Mouse (Mus musculus) spleen, postnatal 4 days (tissue): ENCODE measurements around the gene Mgll.

ENCODE experiments used
- DNase-seq, 2 experiments: peaks; one replicate each; pipeline ENCODE4 v3.0.0; 2022; ENCODE audit warnings: low spot score in 2 of 2

Mgll gene

DNA sequence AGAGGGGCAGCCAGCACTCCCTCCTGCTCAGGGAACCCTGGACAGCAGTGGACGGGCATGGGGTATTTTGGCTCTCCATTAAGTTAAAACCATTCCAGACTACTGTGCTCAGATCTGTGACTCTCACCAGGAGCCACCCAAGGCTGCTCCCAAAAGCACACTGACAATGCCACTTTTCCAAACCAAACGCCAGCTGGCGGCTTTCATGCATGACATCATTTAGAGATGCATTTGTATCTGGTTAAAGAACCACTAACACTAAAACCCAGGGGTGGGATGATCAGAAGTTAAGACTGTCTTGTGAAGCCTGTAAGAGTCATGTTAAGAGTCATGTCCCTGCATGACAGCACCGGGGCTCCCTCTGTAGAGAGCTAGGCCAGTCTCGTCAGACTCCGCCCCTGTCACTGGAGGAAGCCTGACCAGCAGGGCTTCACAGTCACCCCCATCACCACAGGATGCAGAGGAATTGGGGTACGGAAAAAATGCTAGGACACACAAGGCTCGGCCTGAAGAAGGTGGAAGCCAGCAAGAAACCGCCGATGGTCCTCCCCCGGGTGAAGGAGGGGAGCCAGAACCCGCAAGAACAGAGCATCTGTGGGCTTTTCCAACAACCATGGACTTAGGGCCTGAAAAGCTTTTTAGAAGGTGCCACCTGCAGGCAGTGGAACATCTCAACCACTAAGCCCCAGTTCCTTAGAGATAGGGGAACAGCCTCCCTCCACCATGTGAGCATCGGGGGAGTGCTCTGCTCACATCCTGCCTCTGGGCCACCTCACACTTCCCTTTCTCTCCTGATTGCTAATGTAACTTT is 103.4 kb downstream of the Mgll start:
- DNase-seq, result no peak

DNA sequence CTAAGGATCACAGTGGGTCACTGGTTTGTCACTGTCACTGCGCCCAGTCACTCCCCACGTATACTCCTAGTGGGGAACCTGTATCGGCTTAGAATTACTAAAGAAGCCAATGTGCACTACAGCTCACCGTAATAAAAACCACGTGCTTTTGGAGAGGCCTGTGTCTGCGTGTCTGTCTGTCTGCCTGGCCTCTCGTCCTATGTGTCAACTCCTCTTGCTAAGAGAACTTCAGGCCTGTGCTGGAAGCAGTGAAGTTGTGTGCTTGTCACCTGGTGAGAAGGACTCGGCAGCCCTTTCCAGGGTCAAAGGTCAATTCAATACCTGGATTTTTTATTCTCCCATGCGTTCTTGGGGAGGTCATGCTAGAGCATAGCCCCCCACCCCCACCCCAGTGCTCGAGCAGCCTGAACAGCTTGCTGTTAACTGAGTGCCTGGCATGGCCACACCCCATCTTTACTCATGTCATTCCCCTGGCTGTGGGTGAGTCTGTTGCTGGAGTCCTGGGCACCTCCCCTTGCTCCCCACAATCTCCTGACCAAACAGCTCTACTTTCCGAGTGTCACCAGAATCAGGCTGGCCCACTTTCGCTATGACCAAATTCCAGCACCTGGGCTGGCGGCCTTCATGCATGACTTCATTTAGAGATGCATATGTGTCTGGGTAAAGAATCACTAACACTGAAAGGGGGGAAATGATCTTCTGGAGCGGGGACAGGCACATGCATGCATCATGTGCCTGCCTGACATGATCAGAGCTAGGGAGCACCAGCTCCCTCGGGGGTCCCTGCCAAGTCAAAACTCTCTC is 104.2 kb downstream of the Mgll start:
- no peak for DNase-seq

DNA sequence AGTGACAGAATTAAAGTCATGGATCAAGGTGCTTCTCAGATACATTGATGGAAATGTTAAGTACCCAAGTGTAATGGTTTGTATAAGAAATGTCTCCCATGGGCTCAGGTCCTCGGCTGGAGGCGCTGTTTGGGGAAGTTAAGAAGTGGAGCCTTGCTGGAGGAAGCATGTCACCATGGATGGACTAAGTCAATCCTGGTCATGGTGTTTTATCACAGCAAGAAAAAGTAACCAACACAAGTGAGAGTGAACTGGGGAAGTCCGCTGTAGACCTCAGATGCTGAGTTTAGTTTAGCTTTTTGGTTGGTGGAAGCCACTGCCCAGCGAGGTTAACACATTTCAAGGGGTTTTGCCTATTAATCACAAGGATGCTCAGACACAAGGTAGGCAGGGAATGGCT is 105.4 kb downstream of the Mgll start:
- no peak for DNase-seq

DNA sequence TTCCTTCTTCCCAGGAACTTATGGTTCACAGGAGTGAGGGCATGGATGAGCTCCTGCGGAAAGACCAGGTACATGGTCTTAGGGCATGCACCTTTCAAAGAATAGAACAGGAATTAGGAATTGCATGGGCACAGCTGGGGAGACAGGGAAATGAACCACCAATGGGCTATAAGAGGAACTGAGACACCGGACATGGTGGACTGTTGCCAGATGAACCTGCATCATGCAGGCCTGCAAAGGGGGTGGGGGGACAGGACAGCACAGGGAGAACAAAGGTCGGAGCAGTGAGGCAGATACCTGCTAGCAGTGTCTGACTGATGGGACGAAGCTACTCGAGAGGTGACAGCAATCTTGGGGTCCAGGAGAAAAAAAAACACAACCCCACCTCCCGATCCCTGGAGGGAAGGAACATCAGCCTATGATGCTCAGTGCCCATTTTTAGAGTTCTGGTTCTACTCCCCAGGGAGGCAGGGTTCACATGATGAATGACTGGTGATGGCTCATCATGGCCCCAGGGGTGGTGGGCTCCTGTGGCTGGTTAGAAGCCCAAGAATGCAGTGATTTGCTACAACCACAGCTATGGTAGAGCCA is 106.0 kb downstream of the Mgll start:
- no peak for DNase-seq

DNA sequence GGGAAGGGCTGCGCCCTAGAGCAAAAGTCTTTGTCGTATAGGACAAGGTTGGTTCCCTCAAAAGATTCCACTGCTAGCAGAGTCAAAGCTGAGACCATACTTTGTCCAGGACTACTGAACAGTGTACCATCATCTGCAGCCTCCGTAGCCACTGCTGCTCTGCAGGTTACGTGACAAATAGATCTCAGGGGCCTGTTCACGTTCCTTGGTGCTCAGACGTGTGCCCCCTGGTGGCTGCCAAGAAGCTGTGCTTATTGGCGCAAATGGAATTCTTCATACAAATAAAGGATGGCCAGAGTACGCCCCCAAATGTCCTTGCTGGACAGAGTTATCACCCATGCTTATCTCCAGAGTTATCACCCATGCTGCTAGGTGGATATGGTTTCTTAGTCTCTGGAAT is 107.2 kb downstream of the Mgll start:
- peak; percentile 58 to 84 for DNase-seq

DNA sequence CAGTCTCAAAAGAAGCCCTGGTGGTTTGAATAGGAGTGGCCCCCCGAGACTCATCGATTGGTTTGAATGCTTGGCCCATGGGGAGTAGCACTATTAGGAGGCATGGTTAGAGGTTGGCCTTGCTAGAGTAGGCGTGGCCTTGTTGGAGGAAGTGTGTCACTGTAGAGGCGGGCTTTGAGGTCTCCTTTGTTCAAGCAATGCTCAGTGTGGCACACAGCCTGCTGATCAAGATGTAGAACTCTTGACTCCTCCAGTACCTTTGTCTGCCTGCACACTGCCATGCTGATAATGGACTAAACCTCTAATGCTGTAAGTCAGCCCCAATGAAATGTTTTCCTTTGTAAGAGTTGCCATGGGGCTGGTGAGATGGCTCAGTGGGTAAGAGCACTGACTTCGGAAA is 108.5 kb downstream of the Mgll start:
- DNase-seq, result no peak

DNA sequence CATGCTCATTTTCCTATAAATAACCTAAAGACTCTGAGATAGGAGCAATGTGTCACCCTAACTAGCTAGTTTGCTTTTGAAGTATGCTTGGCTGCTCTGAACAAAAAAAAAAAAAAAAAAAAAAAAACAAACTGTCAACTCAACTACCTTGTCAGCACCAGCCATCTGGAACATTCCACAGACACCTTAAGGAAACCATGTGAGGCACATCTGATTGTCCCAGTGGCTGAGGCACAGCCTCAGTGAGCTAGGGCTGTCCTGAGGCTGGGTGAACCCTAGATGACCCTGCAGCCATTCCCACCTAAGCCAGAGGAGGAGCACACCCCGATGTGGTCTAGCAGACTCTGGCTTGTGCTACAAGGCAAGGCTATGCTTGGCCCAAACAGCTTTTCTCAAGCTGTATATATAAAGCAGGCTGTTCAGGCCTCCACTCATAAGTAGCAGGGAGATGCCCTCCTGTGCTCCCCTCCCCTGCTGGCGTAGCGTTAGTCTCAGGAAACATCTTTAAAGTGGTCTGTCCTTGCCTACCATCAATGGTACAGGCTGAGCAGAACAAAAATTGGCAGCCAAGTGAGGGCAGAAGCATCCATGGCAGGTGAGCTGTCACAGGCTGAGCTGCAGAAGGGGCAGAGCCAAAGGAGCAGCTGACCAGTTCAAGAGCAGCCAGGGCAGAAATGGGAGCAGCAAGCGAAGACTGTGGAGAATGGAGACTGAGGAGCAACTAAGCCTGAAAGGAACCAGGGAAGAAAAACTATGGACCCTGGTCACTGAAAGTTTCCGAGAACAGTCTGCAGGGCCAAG is 109.3 kb downstream of the Mgll start:
- DNase-seq, result no peak

DNA sequence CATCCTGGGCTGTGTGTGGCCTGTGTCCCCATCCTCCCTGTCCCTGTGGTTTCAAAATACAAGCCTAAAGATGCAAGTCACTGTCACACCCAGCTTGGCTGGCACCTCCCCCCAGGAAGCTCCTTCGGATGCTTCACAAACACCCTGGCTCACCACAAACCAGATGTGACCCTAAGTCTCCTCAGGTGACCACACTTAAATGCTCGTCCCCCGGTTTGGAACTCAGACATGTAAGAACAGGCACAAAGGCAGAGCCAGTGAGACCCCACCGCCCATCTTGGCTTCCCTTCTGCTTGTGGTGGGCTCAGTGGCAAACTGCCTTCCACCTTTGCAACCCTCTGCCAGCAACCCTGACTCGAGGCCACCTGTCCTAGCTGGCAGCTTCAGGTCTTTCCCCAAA is 110.8 kb downstream of the Mgll start:
- DNase-seq, result peak; percentile 74 to 83

DNA sequence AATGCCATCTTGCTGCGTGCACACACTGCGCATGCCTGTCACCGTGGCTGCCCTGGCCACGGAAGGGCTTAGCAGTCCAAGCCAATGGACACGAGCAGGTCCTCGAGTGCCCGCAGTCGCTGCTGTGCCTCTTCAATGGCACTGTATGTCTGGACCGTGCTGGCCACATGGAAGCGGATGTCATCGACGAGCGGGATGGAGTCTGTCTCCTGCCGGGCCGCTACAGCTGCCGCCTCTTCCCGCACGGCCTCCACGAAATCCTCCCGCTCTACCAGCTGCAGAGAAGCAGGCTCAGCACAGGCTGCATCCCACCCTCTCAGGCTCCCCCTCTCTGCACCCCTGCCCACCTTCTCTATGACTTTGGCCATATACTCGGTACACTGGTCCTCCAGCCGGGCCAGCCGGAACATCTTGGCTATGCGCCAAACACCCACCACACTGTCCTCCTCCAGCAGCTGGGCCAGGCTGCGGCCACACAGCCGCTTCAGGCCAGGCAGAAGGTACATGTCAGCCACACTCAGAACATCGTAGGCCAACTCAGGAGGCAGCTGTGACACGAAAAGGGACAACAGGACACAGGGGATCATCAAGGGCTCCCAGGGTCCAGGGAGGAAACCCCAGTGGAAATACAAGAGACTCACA is 112.1 kb downstream of the Mgll start:
- DNase-seq, result no peak

DNA sequence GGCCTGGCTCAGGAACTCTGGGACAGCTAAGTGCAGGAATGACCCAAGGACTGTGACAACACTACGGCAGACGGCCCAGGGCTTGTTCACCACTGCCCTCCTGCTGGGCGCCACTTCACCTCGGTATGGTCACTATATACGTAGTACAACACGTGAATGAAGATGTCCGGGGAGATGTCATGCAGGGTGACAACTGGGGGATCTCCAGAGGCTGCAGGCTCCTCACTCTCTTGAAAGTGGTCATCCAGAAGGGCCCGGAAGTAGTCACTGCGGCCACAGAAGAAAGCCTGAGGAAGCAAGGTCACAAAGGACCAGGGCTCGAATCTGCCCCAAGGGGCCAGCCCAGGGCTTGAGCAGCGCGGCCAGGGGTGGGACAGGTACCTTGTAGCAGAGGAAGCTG is 113.8 kb downstream of the Mgll start:
- DNase-seq, result no peak

DNA sequence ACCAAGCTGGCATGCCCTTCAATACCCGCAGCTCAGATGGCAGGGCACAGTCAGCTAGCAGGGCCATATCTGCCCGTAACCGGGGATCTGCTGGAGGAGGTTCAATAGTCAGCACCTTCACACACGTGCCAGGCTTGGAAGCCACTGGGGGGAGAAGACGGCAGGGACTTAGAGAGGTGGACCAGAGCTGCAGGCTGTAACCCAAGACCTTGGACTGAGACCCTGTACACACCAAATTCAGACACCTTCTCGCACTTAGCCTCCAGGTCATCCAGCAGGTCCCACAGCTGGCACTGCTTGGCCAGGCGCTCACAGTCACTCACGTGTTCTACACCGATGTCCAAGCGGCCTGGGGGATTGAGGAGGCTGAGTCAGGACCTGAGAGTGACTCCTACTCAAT is 114.4 kb downstream of the Mgll start:
- DNase-seq, result no peak

DNA sequence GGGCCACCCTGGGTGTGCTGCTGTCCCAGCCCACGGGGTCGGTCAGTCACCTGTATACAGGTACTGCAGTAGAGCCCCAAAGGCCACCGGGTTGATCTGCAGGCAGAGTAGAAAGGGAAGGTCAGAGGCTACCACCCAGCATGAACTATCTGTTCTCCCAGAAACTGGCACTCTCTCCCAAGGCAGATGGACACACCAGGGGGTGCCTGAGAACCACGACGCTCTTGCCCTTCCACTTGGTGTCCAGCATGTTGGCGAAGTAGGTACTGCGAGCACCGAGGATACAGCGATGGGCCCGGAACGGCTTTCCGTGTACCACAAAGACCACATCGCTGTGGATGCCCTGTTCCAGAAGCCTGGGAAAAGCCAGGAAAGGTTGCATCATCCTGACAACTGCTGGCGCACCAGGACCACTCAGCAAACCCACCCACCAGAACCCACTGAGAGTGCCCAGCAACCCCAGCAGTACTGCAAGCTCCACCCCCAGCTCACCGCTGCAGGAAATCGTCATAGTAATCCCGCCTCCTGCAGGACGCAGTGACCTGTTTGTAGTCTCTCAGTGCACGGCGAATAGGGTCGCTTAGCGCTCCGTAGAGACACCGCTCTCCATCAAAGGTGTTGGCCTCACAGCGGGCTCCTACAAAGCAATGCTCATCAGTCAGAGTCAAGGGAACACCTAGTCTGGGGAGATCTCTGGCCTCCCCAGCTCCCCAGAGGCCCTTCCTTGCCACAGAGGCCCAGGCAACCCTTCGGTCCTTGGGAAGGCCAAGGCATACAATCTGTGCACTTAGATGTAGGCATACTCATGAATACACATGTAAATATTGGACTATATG is 115.1 kb downstream of the Mgll start:
- no peak for DNase-seq

DNA sequence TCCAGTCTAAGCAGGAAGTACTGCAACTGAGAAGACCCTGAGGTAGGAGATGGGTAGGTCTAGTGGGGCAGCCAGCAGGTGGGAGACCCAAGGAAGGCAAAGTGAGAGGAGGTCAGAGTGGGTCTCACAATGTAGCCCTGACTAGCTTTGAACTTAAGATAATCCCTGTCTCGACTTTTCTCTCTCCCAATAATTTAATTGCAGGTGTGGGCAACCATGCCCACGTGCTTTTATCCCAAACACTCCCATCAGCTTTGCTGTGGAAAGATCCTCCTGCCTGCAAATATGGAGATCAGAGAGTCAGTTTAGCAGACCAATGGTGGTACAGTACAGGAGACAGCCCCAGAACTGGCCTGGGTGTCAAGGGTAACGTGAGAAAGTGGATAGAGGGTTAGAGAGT is 116.0 kb downstream of the Mgll start:
- DNase-seq, result no peak

DNA sequence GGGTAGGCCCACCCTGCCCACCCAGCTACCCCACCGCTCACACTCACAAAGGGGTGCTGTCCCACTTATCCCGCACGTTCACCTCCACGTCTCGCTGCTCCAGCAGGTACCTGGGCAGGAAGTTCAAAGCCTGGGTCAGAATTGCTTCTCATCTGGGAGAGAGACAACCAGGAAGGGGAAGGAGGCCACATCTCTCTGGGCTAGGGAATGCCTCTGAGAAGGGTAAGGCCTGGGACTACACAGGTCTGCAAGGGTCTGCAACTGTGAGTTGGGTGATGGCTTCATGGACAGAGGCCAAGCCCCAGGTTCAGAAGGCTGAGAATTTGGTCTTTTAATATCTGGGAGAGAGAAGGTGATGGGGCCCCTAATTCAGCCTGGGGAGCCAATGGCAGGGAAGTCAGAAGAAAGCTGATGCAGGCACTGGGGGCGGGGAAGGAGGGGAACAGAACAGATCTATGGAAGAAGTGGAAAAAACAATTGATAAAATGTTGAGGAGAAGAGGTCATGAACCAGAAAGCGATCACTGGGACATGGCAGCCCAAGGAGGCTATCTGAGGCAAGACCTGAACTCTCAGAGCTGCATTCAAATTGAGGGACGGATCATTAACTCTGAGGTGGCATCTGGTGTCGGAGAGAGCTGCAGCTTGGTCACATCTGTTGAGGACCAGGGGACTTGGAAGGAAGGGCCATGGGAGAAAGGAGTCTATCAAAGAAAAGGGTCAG is 116.7 kb downstream of the Mgll start:
- DNase-seq, result peak in 1 of 2 experiments; percentile 63

DNA sequence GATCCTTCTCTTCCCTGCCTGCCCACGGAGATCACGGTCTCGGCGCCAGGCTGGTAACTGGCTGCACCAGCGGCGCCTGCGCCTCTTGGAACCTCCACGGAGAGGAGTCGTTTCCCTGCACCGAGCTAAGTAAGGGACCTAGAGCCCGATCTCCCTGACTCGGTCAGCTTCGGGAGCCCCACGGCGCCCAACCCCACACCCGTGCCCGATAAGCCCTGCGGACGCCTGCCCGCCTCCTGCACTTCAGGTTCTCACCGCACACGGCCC is 117.2 kb downstream of the Mgll start:
- DNase-seq, result peak in 1 of 2 experiments; percentile 82

DNA sequence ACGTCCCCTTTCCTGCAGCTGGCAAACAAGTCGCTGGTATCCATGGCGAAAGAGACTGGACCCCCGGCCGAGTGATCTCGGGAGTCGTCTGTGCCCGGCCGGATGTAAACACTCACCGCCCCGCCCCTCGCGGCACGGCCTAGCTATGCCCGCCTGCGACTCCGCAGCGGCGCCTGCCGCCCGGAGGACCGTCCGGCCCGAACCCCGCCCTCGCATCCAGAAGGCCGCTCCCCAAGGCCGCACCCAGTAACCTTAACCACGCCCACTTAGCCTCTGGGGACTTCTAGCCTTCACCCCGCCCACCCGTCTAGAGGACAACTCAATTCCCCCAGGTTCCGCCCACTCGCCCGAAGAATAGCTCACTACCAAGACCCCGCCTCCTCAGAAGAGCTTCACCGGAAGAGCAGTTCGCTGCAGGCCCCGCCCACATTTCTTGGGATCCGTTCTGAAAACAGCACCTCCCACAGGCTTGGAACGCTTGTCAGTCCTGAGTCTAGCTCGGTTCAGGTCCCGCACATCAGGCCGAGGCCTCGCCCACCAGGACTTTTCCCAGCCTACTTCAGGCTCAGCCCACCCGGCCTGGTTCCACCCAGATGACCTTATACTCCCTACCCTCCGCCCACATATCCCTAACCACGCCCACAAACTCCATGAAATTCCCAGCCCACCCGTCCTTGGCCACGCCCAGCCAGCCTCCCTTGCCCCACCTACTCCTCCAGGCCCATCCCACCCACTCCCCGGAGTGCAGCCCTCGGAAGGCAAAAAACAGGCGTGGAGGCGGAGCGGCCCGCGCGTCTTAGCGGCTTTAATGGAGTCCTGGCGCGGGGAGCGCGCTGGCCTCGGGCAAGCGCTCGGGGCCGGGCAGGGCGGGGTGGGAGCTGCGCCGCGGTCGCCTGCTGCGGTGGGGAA is 117.8 kb downstream of the Mgll start, which contains the start of gene Abtb1:
Abtb1 (minus strand) TSS at position 204 of the 909 bp plus-strand sequence.
- peak; percentile 98 to 99 for DNase-seq

DNA sequence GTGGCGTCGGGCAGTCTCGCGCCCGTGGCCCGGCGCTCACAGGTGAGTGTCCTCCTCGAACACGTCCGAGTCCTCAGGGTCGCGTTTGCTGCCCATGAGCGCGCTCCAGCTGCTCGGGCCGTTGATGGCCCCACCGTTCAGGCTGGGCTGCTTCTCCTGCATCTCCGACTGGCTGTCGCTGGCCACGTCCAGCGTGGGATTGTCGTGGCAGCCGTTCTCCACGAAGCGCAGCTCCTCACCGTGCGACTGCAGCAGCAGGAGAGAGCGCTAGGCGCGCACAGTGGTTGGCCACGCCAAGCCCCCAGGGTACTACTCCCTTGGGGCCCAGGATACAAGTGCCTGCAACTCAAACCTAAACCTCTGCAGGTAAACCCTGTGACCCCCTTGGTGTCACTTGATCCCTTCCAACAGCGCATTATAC is 118.5 kb downstream of the Mgll start:
- DNase-seq, result peak in 1 of 2 experiments; percentile 49

DNA sequence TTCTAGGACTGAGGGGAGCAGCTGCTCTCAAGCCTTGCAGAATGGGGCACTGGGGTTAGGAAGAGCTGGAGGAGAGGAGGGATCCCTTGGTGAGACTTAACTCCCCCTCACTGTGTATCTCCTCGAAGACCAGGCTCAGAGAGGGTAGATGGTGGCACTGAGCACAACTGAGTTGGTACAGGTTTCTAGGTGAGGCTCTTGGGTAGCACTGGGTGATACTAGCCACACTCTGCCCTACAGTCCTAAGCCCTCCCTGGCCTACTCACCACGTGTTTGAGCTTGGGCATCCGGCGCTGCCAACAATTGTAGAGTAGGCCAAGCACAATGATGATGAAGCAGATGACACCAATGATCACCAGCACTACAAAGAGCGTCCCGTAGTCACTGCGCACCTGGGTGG is 119.0 kb downstream of the Mgll start:
- no peak for DNase-seq
